Mouse (Mus musculus) monocyte, adult 2 months (primary cell): Measurements from ENCODE around the gene Scpep1.

ENCODE experiments used
- DNase-seq, 2 experiments: peaks; one replicate each; pipeline ENCODE4 v3.0.0; 2022; ENCODE audit warnings: low spot score in 2 of 2, low read depth in 1 of 2

Scpep1 gene

GRCm38 (mm10) chr11:88973776-88974701 lies 18.8 kb upstream of the Scpep1 start:
- peak; percentile 55 to 88 for DNase-seq

GRCm38 (mm10) chr11:88970202-88970732 lies 15.0 kb upstream of the Scpep1 start, which contains the start of gene Coil:
Gene Coil (plus strand): TSS chr11:88970252.
- DNase-seq = peak in 1 of 2 experiments; percentile 21

DNA sequence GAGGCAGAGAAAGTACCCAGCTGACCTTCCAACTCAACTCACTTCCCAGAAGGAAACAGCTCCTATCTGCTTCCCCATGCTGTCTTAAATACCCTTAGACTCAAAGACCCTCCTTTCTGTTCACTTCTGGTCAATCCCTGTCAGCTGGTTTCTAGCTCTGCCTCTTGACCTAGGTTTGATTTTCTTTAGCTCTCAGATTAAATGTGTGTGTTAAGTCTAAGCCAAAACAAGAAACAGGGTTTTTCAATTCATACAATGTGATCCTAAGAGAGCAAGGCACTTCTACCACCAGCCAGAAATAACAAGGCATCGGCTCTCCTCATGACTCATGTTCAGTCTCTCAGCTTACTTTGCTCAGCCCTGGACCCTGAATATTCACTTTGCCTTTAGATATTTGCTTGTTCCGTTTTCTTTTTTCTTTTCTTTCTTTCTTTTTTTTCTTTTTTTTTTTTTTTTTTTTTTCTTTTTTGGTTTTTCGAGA lies 11.7 kb upstream of the Scpep1 start, which contains the start of gene Elobl:
Gene Elobl, minus strand, starts transcription at position 51 of the 481 bp plus-strand sequence.
- no peak for DNase-seq

GRCm38 (mm10) chr11:88958851-88959250 lies 3.6 kb upstream of the Scpep1 start:
- DNase-seq = no peak

- DNase-seq = peak in 1 of 2 experiments; percentile 52
These were observed 462 bp downstream of the Scpep1 start for GRCm38 (mm10) chr11:88954803-88955202.

DNA sequence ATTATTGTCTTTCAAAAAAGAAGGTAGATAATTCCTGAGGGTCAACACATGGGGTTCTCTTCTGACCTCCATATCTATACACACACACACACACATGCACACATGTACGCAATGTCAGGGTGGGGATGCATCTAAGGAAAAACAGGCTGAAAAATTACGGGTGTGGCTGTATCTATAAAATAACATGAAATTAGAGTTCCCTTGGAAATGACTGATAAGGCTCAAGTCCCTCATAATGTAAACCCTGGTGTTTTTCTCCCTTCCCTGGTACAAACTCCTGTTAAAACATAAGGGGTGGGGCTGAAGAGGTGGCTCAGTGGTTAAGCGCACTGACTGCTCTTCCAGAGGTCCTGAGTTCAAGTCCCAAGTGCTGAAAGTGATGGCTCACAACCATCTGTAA lies 1.7 kb downstream of the Scpep1 start:
- no peak for DNase-seq

GRCm38 (mm10) chr11:88952117-88952516 lies 3.1 kb downstream of the Scpep1 start:
- no peak for DNase-seq

GRCm38 (mm10) chr11:88951576-88951975 lies 3.7 kb downstream of the Scpep1 start:
- DNase-seq = no peak

- DNase-seq = no peak
These were observed 4.5 kb downstream of the Scpep1 start for GRCm38 (mm10) chr11:88950640-88951250.

- DNase-seq = peak; percentile 14 to 19
These were observed 5.2 kb downstream of the Scpep1 start for GRCm38 (mm10) chr11:88949802-88950639.

GRCm38 (mm10) chr11:88948896-88949295 lies 6.4 kb downstream of the Scpep1 start:
- no peak for DNase-seq

DNA sequence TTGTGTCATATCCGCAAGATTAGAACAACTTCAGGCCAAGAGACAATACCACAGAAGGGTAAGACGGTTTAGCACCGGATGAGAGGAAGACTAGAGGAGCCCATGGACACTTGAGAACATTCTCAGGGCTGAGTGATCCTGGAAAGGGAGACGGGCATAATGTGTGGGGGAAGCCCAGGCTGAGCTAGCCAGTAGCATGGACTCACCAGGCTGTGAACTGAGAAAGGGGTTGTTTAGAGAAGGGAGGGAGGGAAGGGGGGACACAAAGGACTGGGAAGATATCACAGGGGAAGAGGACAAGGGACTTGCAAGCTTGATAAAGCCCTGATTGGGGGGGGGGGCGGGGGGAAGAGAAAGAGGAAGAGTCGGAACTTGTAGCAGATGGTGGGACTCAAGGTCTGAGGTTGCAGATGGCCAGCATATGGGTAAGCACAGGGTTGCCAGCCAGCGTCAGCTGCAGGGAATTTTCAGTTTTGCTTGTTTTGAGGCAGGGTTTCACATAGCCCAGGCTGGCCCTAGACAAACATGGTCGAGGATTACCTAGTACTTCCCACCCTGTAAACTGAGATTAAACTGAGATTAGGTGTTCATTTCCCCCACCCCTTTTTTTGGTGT lies 9.2 kb downstream of the Scpep1 start:
- DNase-seq = no peak

- no peak for DNase-seq
These were observed 13.8 kb downstream of the Scpep1 start for GRCm38 (mm10) chr11:88941489-88941888.

GRCm38 (mm10) chr11:88939634-88940033 lies 15.6 kb downstream of the Scpep1 start:
- no peak for DNase-seq

DNA sequence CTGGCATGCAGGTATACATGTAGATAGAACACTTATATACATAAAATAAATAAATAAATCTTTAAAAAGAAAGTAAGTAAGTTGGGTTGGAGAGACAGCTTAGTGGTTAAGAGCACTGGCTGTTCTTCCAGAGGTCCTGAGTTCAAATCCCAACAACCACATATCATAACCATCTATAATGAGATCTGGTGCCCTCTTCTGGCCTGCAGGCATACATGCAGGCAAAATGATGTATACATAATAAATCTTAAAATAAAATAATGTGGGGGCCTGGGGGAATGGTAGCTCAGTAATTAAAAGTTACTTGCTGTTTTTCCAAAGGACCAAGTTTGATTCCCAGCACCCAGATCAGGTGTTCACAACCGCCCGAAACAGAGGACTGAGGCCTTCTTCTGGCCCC lies 16.5 kb downstream of the Scpep1 start:
- no peak for DNase-seq

- no peak for DNase-seq
These were observed 17.4 kb downstream of the Scpep1 start for GRCm38 (mm10) chr11:88937886-88938285.

GRCm38 (mm10) chr11:88934089-88935000 lies 20.9 kb downstream of the Scpep1 start:
- DNase-seq = no peak

- no peak for DNase-seq
These were observed 22.2 kb downstream of the Scpep1 start for GRCm38 (mm10) chr11:88933030-88933429.
